In the genomic region with DNA sequence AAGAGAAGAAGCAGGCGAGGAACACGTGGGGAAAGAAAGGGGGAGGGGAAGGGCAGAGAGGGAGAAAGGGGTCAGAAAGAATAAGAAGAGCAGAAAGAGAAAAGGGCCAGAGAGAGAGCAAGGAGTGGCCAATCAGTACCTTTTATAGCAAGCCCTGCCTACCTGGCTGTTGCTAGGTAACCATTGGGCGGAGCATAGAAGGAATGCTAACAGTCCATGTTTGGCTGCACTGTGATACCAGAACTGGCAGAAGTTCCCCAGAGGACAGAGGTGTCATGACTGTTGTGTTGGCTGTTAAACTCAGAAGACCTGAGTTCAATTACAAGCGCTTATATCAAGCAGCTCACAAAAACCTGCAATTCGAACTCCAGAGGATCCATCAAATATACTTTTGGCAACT, we compare ENCODE assay signal across 13 mouse cellular contexts.
"Had no signal": no experiment of that assay in that cellular context is flagged by ENCODE, and none has a peak within 500 bp of the region (broad histone marks: within the 10 kb centered on the region; RNA-seq: fewer than 3 reads in every experiment).

No protein-coding gene starts in this region.

- DNase-seq: liver, postnatal 0 days; lung, adult 2 months; lung, postnatal 14 days; lung, postnatal 36 days; midbrain, embryonic 14.5 days; retina, postnatal 1 day; right cerebral cortex, adult 18-20 months; right cerebral cortex, postnatal 25 days; right cerebral cortex, postnatal 4 days; spleen, adult 18-20 months; thymus, adult 18-20 months; thymus, postnatal 14 days; thymus, postnatal 36 days had no signal
